Mouse (Mus musculus) thymus, postnatal 25 days (tissue): Measurements from ENCODE around the gene Med13.

Experiments
- DNase-seq: peaks from one replicate; pipeline ENCODE4 v3.0.0; 2022

Gene Med13

GRCm38 (mm10) chr11:86285729-86286128 lies 71.7 kb downstream of the Med13 start:
- DNase-seq: no peak

DNA sequence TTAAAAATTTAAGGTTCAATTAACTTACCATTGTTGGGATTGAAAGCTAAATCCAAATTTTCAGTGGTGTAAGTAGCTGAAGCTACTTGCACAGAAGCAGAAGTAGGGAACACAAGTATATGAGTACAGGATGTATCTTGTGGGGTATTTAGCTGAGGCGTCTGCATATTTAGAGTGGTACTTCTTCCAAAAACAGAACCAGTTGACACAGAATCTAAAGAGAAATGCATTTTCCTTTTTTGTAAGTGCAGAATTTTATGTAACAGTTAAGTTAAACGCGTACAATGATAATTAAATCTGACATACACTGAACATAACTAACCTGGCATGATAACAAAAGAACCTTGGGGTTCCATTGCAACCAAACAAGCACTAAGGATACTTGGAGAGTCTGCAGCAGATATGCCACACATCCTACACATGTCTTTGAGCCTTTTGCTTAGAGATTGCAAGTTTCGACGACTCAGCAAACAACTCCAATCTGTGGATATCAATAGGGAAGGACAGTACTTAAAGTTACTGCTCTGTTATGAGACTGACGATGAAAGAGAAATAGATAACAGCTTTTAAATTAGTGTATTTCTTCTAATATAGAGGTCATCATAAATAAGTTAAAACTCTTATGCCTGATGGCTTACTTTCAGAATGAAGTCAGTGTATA lies 78.8 kb downstream of the Med13 start:
- no peak for DNase-seq

GRCm38 (mm10) chr11:86257460-86258076 lies 99.8 kb downstream of the Med13 start, which contains the start of gene Ints2:
Gene Ints2, minus strand, starts transcription at chr11:86257575.
- DNase-seq: peak; percentile 93

DNA sequence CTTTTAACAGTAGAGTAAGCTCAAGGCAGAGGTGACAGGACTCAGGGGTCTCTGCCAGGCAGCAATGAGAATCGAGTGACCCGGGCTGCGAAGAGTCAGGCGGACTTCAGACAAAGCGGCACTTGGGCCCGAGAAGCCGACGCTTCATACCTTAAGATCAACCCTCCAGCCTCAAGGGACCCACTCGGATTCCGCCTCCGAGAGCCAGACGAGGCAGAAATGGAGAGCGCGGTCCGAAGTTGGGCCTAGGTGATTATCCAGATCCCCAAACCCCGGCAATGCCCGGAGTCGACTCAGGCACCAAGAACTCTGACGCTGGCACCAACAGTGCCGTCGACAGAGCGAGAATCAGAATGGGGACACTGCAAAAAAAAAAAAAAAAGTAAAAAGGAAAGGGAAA lies 100.3 kb downstream of the Med13 start:
- no peak for DNase-seq

- no peak for DNase-seq
Observed at GRCm38 (mm10) chr11:86253342-86253741, 104.1 kb downstream of the Med13 start.

DNA sequence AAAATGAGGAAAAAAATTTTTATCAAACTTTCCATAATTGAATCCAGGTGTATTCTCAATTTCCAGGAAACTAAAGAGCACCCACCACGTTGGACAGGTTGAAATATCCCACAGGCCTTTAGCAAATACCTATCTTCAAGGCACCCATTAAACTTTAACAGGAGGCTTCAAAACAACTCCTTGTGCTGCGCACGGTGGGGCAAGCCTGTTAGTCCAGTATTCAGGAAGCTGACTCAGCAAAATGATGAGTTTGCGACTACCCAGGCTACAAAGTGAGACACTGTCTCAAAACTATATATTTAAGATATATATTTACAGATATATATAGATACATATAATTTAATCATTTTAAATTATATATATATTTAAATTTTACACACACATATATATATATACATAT lies 125.0 kb downstream of the Med13 start:
- no peak for DNase-seq

- no peak for DNase-seq
Observed at GRCm38 (mm10) chr11:86231781-86232350, 125.5 kb downstream of the Med13 start.

GRCm38 (mm10) chr11:86226646-86227180 lies 130.7 kb downstream of the Med13 start:
- no peak for DNase-seq

GRCm38 (mm10) chr11:86225761-86226160 lies 131.6 kb downstream of the Med13 start:
- no peak for DNase-seq
